In the genomic region with DNA sequence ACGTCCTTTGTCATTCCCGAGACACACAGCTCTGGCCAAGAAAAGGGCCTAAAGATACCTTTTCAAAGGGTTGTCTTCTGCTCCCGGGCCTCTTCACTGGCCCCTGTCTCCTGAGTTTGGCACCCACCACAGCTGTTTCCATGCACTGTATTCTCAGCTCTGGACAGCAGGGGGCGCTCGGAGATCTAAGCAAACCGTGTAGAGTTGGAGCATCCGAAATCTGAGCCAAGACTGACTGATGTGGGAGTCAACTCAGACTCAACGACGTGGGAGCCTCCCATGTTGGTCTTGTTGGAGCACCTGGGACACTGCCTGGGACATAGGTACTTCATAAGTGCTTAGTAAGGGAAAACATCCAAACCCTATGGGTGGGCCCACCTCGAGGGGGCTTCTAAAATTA, we compare ENCODE assay signal across 9 mouse cellular contexts. TPM values are rescaled to one million over a fixed set of nuclear protein-coding genes. Genes with fewer than 3 reads are reported as not detected.
DNase-seq lines count a peak whose midpoint lies in the region; ATAC-seq lines count a peak whose summit lies in the region.
"Had no signal": no experiment of that assay in that cellular context is flagged by ENCODE, and none has a peak within 500 bp of the region (broad histone marks: within the 10 kb centered on the region; RNA-seq: fewer than 3 reads in every experiment).

No protein-coding gene starts in this region.

- H3K9me3 ChIP-seq in hindbrain, embryonic 15.5 days, result no peaks in the 10 kb centered on the region
- H3K9me3 ChIP-seq: megakaryocyte, embryonic 14.5 days had no signal

- ATAC-seq in hindbrain, embryonic 15.5 days (ENCODE audit: low FRiP score, low read depth), result peak; percentile 54

- 15% methylated on average over 10 of the region's 10 CpGs for WGBS in hindbrain, embryonic 15.5 days

- H3K36me3 ChIP-seq in hindbrain, embryonic 15.5 days, result peaks cover 7% of the 10 kb centered on the region

- H3K4me1 ChIP-seq in hindbrain, embryonic 15.5 days (replicated peaks), result no peaks in the 10 kb centered on the region

- H3K27ac ChIP-seq in hindbrain, embryonic 15.5 days (replicated peaks), result no peak overlapping the region

- H3K4me2 ChIP-seq in hindbrain, embryonic 15.5 days, result no peak overlapping the region

- no peaks in the 10 kb centered on the region for H3K27me3 ChIP-seq in hindbrain, embryonic 15.5 days

- no peak overlapping the region for H3K9ac ChIP-seq in hindbrain, embryonic 15.5 days

- DNase-seq in R1 (ENCODE audit: low read depth, low spot score), result peak; percentile 88
- DNase-seq in cerebellum, adult 9-10 months, result peak; percentile 81
- peak; percentile 66 to 83 for DNase-seq in frontal cortex, postnatal 10 days (ENCODE audit: low spot score in 2 of 2)
- DNase-seq in layer of hippocampus, postnatal 25 days (ENCODE audit: extremely low spot score in 1 of 2, low spot score in 1 of 2), result peak; percentile 83 to 98
- DNase-seq in lung, postnatal 25 days (ENCODE audit: low spot score), result peak; percentile 82
- DNase-seq in retina, postnatal 7 days (ENCODE audit: low read depth, low spot score), result peak; percentile 78
- DNase-seq in thymus, postnatal 4 days, result peak; percentile 93

- no peak overlapping the region for H3K4me3 ChIP-seq in hindbrain, embryonic 15.5 days
- H3K4me3 ChIP-seq: megakaryocyte, embryonic 14.5 days had no signal

RNA-seq across cellular contexts. Expression of a gene that starts 10.1 kb away (rescaled TPM):
- 114 and 124 TPM in 2 replicates for polyA plus RNA-seq in hindbrain, embryonic 15.5 days (2015; fragmentation: Nextera tagmentation; extraction: Ambion mirVana)
- 10 to 100 TPM; 73.4 to 89.1 TPM for total RNA-seq in layer of hippocampus, postnatal 25 days (2021)

RNA-seq across cellular contexts. Expression of a gene that starts 10.4 kb away (rescaled TPM):
- 1,171 and 1,185 TPM in 2 replicates for polyA plus RNA-seq in hindbrain, embryonic 15.5 days (2015; fragmentation: Nextera tagmentation; extraction: Ambion mirVana)
- 1,000 to 10,000 TPM; 1,090 to 1,232 TPM for total RNA-seq in layer of hippocampus, postnatal 25 days (2021)

RNA-seq across cellular contexts. Expression of a gene that starts 10.6 kb away (rescaled TPM):
- 3.7 and 5.9 TPM in 2 replicates for polyA plus RNA-seq in hindbrain, embryonic 15.5 days (2015; fragmentation: Nextera tagmentation; extraction: Ambion mirVana)
- total RNA-seq in layer of hippocampus, postnatal 25 days (2021), result not detected

RNA-seq across cellular contexts. Expression of a gene that starts 31.0 kb away (rescaled TPM):
- polyA plus RNA-seq in hindbrain, embryonic 15.5 days (2015; fragmentation: Nextera tagmentation; extraction: Ambion mirVana), result 15.8 and 17.3 TPM in 2 replicates
- total RNA-seq in layer of hippocampus, postnatal 25 days (2021), result 10 to 100 TPM; 15.2 to 15.9 TPM

RNA-seq across cellular contexts. Expression of a gene that starts 57.7 kb away (rescaled TPM):
- polyA plus RNA-seq in hindbrain, embryonic 15.5 days (2015; fragmentation: Nextera tagmentation; extraction: Ambion mirVana), result 4.2 and 6.1 TPM in 2 replicates
- total RNA-seq in layer of hippocampus, postnatal 25 days (2021), result 1 to 10 TPM; 4.1 to 4.2 TPM
